Mouse (Mus musculus) urinary bladder, postnatal 4 days (tissue): ENCODE data around the gene Sorcs2.
"Not testable (repeated sequence)": the region's sequence is repeated elsewhere in the genome, so short reads cannot be mapped to it uniquely, and the experiment has no call there.

Experiments
- DNase-seq, 2 experiments: peaks; one replicate each; pipeline ENCODE4 v3.0.0; 2021 to 2022; ENCODE audit warnings: low spot score in 2 of 2

Sorcs2 gene

DNA sequence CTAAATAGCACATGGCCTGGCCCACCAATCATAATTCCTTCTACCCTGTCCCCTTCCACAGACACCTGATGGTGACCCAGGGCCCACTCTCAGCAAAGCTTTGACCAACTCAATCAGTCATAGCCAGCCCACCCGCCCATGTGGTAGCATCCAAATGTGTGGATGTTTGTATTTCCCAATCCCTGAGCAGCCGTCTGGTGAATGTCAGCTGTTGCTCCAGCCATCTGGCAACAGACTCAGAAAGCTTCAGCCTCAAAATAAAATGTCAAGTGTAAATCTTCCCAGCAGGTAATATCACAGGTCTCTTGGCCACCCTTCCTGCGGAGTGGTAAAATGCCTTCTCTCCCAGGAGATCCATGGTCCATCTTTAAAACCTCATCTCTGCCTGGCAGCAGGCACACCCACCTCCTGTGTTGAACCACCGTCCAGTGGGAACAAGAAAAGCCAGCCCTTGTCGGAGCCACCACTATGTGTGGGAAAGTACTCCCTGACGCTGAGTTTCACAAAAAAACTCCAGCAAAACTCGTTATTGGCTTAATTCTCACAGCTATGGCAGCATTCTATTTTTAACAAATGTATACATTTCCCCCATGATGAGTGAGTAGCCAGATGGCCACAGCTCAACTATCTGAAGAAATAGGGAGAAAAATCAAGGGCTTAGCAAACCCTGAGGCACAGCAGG, 93.5 kb downstream of the Sorcs2 start:
- DNase-seq, result no peak

GRCm38 (mm10) chr5:36301166-36301565, 96.8 kb downstream of the Sorcs2 start:
- no peak for DNase-seq

GRCm38 (mm10) chr5:36298049-36298448, 99.9 kb downstream of the Sorcs2 start:
- no peak for DNase-seq

DNA sequence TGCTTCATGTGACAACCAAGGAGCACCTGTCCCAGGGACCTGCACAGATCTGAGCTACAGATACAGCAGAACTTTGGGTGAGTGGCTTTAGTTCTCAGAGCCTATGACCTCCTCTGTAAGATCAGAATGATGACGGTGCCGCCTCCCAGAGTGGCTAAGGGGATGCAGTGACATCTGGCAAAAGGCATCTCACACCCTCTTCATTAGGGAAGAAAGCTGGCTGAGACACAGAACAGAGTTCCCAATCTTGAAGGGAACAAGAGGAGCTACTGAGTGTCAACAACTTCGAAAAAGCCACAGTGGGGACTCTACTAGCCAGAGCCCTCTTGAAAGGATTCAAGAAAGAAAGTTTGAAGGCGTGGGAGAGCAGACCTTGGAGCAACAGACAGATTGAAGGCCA, 100.7 kb downstream of the Sorcs2 start:
- DNase-seq, result no peak

DNA sequence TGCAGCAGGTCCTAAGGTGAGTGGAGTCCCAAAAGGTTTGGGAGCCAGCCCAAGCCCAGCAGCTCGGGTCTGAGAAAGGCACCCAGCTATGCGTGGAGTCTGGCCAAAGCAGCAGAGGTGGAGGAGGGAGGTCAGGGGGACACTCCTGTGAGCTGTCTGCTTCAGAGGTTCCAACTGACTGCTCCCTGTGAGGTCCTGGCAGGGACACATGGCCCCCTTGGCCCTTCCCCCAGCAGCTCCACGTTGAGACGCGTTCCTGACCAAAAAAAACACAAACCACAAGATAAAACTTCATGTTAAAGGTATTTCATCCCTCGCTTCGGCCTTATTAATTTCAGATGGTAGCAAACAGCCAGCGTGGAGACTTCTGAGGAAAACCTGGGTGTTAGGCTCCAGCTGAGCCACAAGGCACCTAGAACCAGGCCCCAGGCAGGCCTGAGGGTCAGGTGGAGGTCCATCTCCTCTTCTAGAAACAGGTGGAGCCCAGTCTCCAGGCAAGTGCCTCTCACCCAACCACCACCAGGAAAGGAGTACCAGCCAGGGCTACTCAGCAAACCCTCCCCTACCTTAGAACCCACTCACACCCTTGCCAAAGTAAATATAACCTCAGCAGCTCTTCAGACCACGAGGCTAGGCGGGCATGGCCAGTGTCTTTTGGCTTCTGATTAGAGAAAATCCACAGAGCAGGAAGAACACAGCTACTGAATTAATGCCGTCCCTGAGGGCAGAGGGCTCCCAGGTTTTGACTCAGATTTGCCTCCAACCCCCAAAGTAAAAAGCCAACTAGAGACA, 104.6 kb downstream of the Sorcs2 start:
- peak in 1 of 2 experiments; percentile 66 for DNase-seq

GRCm38 (mm10) chr5:36292321-36292720, 105.6 kb downstream of the Sorcs2 start:
- peak; percentile 58 to 68 for DNase-seq

DNA sequence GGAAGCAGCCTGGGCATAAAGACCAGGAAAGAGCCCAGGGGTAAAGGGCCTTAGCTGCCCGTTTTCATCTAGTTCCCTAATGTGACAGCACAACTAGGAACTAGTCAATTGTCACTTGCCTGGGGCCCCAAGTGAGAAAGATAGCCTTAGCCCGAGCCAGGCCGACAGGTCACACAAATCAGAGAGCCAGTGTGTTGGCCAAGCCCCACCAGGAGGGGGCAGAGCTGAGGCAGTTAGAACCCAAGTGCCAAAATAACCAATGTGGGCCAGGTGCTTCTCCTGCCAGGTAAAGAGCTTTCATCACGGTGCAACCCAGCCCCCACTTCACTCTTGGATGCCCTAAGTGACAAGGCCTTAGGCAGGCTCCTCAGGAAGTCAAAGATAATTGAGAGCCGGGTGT, 106.7 kb downstream of the Sorcs2 start:
- no peak for DNase-seq

GRCm38 (mm10) chr5:36285405-36285804, 112.5 kb downstream of the Sorcs2 start:
- DNase-seq, result peak in 1 of 2 experiments; percentile 42

- no peak for DNase-seq
Observed at GRCm38 (mm10) chr5:36279896-36280295, 118.0 kb downstream of the Sorcs2 start.

DNA sequence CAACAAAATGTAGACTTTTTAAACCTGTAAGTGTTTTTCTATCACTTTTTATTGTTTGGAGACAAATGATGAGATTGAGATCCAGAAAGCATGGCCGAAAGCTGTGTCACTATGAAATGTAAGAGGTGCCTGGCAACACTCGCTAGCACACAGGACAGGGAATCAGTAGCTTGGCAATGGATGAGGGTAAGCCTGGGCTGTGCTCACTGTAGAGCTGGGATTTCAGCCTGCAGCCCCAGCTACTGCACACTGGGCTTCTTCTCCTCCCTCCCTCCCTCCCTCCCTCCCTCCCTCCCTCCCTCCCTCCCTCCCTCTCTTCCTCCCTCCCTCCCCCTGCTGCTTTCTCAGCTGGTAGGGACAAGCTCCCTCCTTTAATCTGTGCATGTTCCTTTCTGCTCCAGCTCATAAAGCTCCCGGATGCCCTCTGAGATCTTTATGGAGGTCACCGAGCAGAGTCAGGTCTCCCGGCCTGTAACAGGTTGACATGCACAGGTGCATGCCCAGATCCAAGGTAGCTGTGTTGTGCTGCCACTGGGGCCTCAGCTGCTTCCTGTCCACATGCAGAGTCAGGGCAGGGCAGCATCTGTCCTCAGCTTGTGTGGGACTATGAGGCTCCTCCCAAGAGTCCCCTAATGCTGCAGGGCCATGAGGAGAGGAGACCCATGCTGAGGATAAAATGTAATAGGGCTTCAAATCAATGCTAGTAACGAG, 123.1 kb downstream of the Sorcs2 start:
- DNase-seq, result no peak

DNA sequence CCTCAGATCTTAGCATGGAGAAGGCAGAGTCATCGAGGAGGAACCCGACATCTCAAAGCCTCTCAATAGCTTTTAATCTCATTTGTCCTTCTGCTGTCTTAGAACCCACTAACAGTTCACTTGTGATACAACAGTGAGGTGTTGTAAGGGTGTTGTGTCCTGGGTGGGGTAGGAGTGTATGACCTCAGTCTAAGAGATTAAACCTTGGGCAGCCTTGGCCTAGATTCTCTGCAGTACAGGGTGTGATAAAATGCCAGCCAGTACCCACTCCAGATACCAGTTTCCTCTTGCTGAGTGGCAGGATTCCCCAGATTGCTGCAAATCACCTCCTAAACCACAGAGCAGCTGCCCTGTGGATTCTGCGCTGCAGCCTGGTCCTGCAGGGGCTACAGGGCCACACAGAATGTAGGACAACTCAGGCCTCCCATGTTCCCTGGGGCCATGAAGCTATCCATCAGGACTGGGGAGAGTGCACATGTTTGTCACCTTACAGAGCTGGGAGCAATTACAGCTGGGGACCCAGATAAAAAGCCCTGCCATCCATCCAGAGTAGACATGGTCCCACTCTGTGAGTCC, 130.7 kb downstream of the Sorcs2 start:
- no peak for DNase-seq

DNA sequence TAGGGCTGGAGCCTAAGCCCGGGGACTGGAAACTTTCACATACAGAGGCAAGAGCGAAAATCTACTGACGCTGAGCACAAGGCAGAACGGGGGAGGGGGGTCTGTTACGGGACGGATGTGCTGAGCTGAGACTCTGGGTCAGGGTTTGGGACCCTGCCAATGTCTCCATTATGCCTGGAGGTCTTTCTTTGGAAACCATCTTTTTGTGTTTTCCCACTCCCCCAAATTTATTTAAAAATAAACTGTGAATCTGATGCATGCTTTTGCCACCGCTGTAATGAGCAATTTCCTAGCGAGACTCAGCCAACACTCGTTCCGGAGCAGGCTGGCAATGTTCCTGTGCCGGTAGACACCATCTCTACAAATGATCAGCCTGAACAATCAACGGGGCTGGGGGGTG, 137.1 kb downstream of the Sorcs2 start:
- DNase-seq, result no peak

DNA sequence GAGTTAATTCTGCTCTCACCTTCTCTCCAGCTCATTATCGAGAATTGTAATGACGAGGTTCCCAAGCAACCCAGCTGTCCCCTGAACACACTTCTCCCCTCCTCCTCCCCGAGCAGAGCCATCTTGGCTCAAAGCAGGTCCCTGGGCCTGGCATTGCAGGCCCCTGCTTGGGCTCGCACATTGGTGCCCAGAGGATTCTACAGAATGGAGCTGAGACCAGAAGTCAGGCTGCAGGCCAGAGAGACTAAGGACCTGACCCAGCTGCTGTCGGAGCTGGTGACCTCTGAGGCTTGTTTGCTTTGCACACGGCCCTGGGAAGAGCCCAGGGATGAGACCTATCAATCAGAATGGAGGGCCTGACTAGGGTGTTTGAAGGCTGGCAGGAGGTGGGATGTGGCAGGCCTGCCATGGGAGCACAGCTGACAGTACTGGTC, 138.2 kb downstream of the Sorcs2 start:
- no peak for DNase-seq

- no peak for DNase-seq
Observed at GRCm38 (mm10) chr5:36258387-36259181, 139.4 kb downstream of the Sorcs2 start.

DNA sequence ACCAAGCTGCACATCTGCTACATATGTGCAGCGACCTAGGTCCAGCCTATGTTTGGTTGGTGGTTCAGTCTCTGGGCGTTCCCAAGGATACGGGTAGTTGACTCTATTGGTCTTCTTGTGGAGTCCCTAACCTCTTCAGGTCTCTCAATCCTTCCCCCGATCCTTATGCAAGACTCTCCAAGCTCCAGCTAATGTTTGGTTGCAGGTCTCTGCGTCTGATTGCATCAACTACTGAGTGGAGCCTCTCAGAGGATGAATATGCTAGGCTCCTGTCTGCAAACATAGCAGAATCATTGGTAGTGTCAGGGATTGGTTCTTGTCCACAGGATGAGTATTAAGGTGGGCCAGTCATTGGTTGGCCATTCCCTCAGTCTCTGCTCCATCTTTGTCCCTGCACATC, 140.9 kb downstream of the Sorcs2 start:
- no peak for DNase-seq

GRCm38 (mm10) chr5:36254642-36255516, 143.1 kb downstream of the Sorcs2 start:
- DNase-seq, result no peak

- no peak for DNase-seq
Observed at GRCm38 (mm10) chr5:36252746-36253504, 145.0 kb downstream of the Sorcs2 start.

DNA sequence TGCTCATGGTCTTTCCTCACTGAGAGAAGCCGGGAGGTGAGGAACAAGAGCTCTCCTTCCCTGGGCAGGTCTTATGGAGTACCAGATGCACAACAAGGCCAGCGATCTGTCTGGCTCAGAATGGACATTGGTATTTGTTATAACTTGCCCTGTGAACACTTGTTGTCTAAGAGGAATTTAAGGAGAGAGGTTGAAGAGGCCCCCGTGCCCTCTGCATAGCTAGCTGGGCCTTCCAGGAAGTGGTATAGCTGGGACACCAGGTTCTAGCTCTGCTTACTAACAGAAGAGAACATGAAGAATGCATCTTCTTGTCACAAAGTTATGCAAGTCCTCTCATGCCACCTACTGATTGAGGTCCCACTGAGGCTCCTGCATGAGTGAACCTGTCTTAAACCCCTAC, 149.9 kb downstream of the Sorcs2 start:
- DNase-seq, result no peak

DNA sequence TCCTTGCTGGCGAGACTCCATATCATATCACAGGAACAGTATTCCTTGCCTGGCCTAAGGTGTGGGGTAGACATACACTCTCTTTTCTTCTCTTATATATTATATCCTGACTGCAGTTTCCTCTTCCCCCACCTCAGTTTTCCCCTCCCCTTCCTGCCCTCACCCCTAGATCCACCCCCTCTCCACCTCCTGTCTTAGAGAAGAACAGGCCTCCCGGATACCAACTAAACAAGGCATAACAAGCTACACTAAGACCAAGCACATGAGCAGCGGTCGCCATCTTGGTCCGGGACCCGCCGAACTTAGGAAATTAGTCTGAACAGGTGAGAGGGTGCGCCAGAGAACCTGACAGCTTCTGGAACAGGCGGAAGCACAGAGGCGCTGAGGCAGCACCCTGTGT, 160.4 kb downstream of the Sorcs2 start:
- not testable (repeated sequence) for DNase-seq
